ENCODE assay signal across 8 mouse cellular contexts in the genomic region with DNA sequence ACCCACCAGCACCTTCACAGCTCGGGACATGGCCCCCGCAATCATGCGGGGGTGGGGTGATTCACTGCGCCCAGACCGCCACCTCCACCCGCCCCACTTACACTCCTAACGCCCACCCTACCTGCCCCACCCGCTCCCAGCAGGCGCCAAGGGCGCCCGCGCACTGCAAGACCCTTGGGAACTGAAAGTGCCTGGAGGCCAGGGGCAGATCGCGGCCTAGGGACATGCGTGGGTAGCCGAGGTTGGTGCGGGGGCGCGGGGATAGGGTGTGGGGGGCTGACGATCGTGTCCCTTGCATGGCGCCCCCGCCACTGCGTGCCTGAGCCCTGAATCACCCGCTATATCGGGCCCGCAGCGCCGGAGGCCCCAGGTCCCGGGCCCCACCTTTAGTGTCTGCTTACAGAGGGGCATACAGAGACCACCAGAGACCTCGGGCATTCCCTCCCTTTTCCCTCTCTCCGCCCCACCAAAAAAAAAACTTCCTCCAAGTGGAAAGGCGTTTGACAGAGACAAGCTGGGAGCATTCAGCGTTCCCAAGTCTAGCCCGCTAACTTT. TPM values are rescaled to one million over a fixed set of nuclear protein-coding genes. Genes with fewer than 3 reads are reported as not detected.
DNase-seq lines count a peak whose midpoint lies in the region; ATAC-seq and TF ChIP-seq lines count a peak whose summit lies in the region.

No protein-coding gene starts in this region.

- H3K4me2 ChIP-seq in embryonic facial prominence, embryonic 13.5 days, result peak overlapping the region; percentile 88
- peak overlapping the region; percentile 43 for H3K4me2 ChIP-seq in hindbrain, embryonic 11.5 days (replicated peaks; ENCODE audit: low read depth, low read length)
- peak overlapping the region; percentile 87 for H3K4me2 ChIP-seq in lung, embryonic 15.5 days
- peak overlapping the region; percentile 72 for H3K4me2 ChIP-seq in stomach, postnatal 0 days (replicated peaks; ENCODE audit: low read depth)

- peaks cover 80% of the 10 kb centered on the region for H3K4me1 ChIP-seq in megakaryocyte, embryonic 14.5 days
- peaks cover 54% of the 10 kb centered on the region for H3K4me1 ChIP-seq in embryonic facial prominence, embryonic 13.5 days
- peaks cover 4% of the 10 kb centered on the region; the same call in 1 of the 2 replicates for H3K4me1 ChIP-seq in hindbrain, embryonic 11.5 days (replicated peaks; ENCODE audit: control insufficient read depth, insufficient read depth, low read length)
- peaks cover 50% of the 10 kb centered on the region for H3K4me1 ChIP-seq in lung, embryonic 15.5 days
- peaks cover 7% of the 10 kb centered on the region for H3K4me1 ChIP-seq in stomach, postnatal 0 days (replicated peaks; ENCODE audit: control insufficient read depth, insufficient read depth)

- ATAC-seq in megakaryocyte, adult 5-6 weeks (ENCODE audit: poor library complexity, severe bottlenecking), result no peak; the same call in 1 of the 2 replicates
- no peak for ATAC-seq in embryonic facial prominence, embryonic 13.5 days (ENCODE audit: insufficient number of reproducible peaks, insufficient read depth, low FRiP score, low TSS enrichment, low read depth)
- ATAC-seq in hindbrain, embryonic 11.5 days (ENCODE audit: low FRiP score), result no peak
- no peak for ATAC-seq in lung, embryonic 15.5 days (ENCODE audit: borderline replicate concordance, extremely low read depth, low FRiP score, low TSS enrichment)
- 0 out of 2 replicates have a peak, but pooled peaks have one; percentile 12 for ATAC-seq in stomach, postnatal 0 days (ENCODE audit: low FRiP score, low TSS enrichment)

- peak overlapping the region; percentile 87 for H3K9ac ChIP-seq in embryonic facial prominence, embryonic 13.5 days
- H3K9ac ChIP-seq in hindbrain, embryonic 11.5 days (ENCODE audit: low read depth, low read length), result 0 out of 2 replicates have a peak overlapping the region, but pooled peaks have one; percentile 15
- H3K9ac ChIP-seq in lung, embryonic 15.5 days, result peak overlapping the region; percentile 84
- H3K9ac ChIP-seq in stomach, postnatal 0 days (ENCODE audit: low read length), result peak overlapping the region; percentile 94

- TF ChIP-seq CTCF in stomach, postnatal 0 days (IDR thresholded peaks at IDR 0.05; ENCODE audit: low read depth), result no peak

- peak overlapping the region; percentile 99 for H3K4me3 ChIP-seq in megakaryocyte, embryonic 14.5 days (replicated peaks)
- peak overlapping the region; percentile 76 for H3K4me3 ChIP-seq in embryonic facial prominence, embryonic 13.5 days
- peak overlapping the region; percentile 33 for H3K4me3 ChIP-seq in hindbrain, embryonic 11.5 days (ENCODE audit: low read depth, low read length)
- H3K4me3 ChIP-seq in lung, embryonic 15.5 days, result peak overlapping the region; percentile 65
- H3K4me3 ChIP-seq in stomach, postnatal 0 days (ENCODE audit: low read depth, low read length), result peak overlapping the region; percentile 83

- 7% methylated on average over 35 of the region's 35 CpGs for WGBS in embryonic facial prominence, embryonic 13.5 days
- 9% methylated on average over 32 of the region's 35 CpGs for WGBS in hindbrain, embryonic 11.5 days
- WGBS in lung, embryonic 15.5 days, result 5% methylated on average over 35 of the region's 35 CpGs
- WGBS in stomach, postnatal 0 days, result 3% methylated on average over 33 of the region's 35 CpGs

- peak; percentile 67 for TF ChIP-seq EP300 in stomach, postnatal 0 days (optimal IDR thresholded peaks at IDR 0.05)

- H3K27ac ChIP-seq in embryonic facial prominence, embryonic 13.5 days, result peak overlapping the region; percentile 89; the same call in 1 of the 2 replicates
- no peak overlapping the region for H3K27ac ChIP-seq in hindbrain, embryonic 11.5 days (ENCODE audit: low read depth, low read length)
- peak overlapping the region; percentile 95 for H3K27ac ChIP-seq in lung, embryonic 15.5 days
- peak overlapping the region; percentile 95 for H3K27ac ChIP-seq in stomach, postnatal 0 days (replicated peaks)

- H3K36me3 ChIP-seq in megakaryocyte, embryonic 14.5 days (replicated peaks; ENCODE audit: low read length), result peaks cover 12% of the 10 kb centered on the region
- H3K36me3 ChIP-seq in embryonic facial prominence, embryonic 13.5 days, result no peaks in the 10 kb centered on the region
- H3K36me3 ChIP-seq in hindbrain, embryonic 11.5 days (ENCODE audit: control insufficient read depth, insufficient read depth, low read length), result no peaks in the 10 kb centered on the region
- H3K36me3 ChIP-seq in lung, embryonic 15.5 days, result peaks cover 9% of the 10 kb centered on the region; the same call in 1 of the 2 replicates
- H3K36me3 ChIP-seq in stomach, postnatal 0 days (ENCODE audit: control insufficient read depth, insufficient read depth, low read length), result 0 out of 2 replicates have a peak, but pooled peaks cover 3% of the 10 kb centered on the region

- H3K27me3 ChIP-seq in megakaryocyte, embryonic 14.5 days (replicated peaks), result peaks cover 45% of the 10 kb centered on the region
- peaks cover 75% of the 10 kb centered on the region for H3K27me3 ChIP-seq in embryonic facial prominence, embryonic 13.5 days
- H3K27me3 ChIP-seq in hindbrain, embryonic 11.5 days (ENCODE audit: control insufficient read depth, insufficient read depth, low read length), result peaks cover 43% of the 10 kb centered on the region
- H3K27me3 ChIP-seq in lung, embryonic 15.5 days, result 0 out of 2 replicates have a peak, but pooled peaks cover 5% of the 10 kb centered on the region
- no peaks in the 10 kb centered on the region for H3K27me3 ChIP-seq in stomach, postnatal 0 days (ENCODE audit: control insufficient read depth, insufficient read depth, low read length)

- no peaks in the 10 kb centered on the region for H3K9me3 ChIP-seq in megakaryocyte, embryonic 14.5 days
- no peaks in the 10 kb centered on the region for H3K9me3 ChIP-seq in embryonic facial prominence, embryonic 13.5 days
- no peaks in the 10 kb centered on the region for H3K9me3 ChIP-seq in hindbrain, embryonic 11.5 days (ENCODE audit: control insufficient read depth, low read length)
- H3K9me3 ChIP-seq in lung, embryonic 15.5 days, result no peaks in the 10 kb centered on the region
- H3K9me3 ChIP-seq in stomach, postnatal 0 days (ENCODE audit: control insufficient read depth, low read length), result no peaks in the 10 kb centered on the region

- peak; percentile 13 for DNase-seq in hindbrain, embryonic 11.5 days (ENCODE audit: low spot score)
- peak; percentile 47 for DNase-seq in stomach, postnatal 0 days (ENCODE audit: low spot score)
- DNase-seq in layer of hippocampus, postnatal 36 days, result no peak
- DNase-seq in right cerebral cortex, postnatal 10 days (ENCODE audit: low spot score in 2 of 2), result no peak

RNA-seq across cellular contexts. Expression of a gene that starts 1.4 kb away (rescaled TPM):
- polyA plus RNA-seq in megakaryocyte, embryonic 14.5 days (2012; ENCODE audit: insufficient read depth, low replicate concordance), result 24.1 and 43.9 TPM in 2 replicates
- not detected in 2 replicates for total RNA-seq in megakaryocyte, adult 5-6 weeks (2015)
- 0.15 TPM in 1 of 2 replicates, not detected in the other for total RNA-seq in megakaryocyte, adult 5-6 weeks (2017)
- polyA plus RNA-seq in embryonic facial prominence, embryonic 13.5 days (2015; fragmentation: Nextera tagmentation; extraction: Ambion mirVana), result 152 and 169 TPM in 2 replicates
- 11.9 and 13.2 TPM in 2 replicates for polyA plus RNA-seq in hindbrain, embryonic 11.5 days (2014; fragmentation: Nextera tagmentation; extraction: Ambion mirVana)
- 392 and 425 TPM in 2 replicates for polyA plus RNA-seq in lung, embryonic 15.5 days (2015; fragmentation: Nextera tagmentation; extraction: Ambion mirVana)
- polyA plus RNA-seq in stomach, postnatal 0 days (2015; fragmentation: Nextera tagmentation; extraction: Ambion mirVana), result 313 and 331 TPM in 2 replicates
- total RNA-seq in layer of hippocampus, postnatal 36 days (2021), result 10 to 100 TPM; 12.4 to 14.5 TPM

RNA-seq across cellular contexts. Expression of a gene that starts 29.9 kb away (rescaled TPM):
- polyA plus RNA-seq in megakaryocyte, embryonic 14.5 days (2012; ENCODE audit: insufficient read depth, low replicate concordance), result 63.3 and 82.6 TPM in 2 replicates
- 61.5 and 79.5 TPM in 2 replicates for total RNA-seq in megakaryocyte, adult 5-6 weeks (2015)
- 103 and 184 TPM in 2 replicates for total RNA-seq in megakaryocyte, adult 5-6 weeks (2017)
- 40.7 and 48.3 TPM in 2 replicates for polyA plus RNA-seq in embryonic facial prominence, embryonic 13.5 days (2015; fragmentation: Nextera tagmentation; extraction: Ambion mirVana)
- 25.6 and 33.3 TPM in 2 replicates for polyA plus RNA-seq in hindbrain, embryonic 11.5 days (2014; fragmentation: Nextera tagmentation; extraction: Ambion mirVana)
- polyA plus RNA-seq in lung, embryonic 15.5 days (2015; fragmentation: Nextera tagmentation; extraction: Ambion mirVana), result 41.2 and 53.4 TPM in 2 replicates
- polyA plus RNA-seq in stomach, postnatal 0 days (2015; fragmentation: Nextera tagmentation; extraction: Ambion mirVana), result 47.7 and 55.1 TPM in 2 replicates
- 10 to 100 TPM; 34.2 to 44.7 TPM for total RNA-seq in layer of hippocampus, postnatal 36 days (2021)

RNA-seq across cellular contexts. Expression of a gene that starts 40.0 kb away (rescaled TPM):
- 90.5 and 153 TPM in 2 replicates for polyA plus RNA-seq in megakaryocyte, embryonic 14.5 days (2012; ENCODE audit: insufficient read depth, low replicate concordance)
- total RNA-seq in megakaryocyte, adult 5-6 weeks (2015), result 40.2 and 42.9 TPM in 2 replicates
- total RNA-seq in megakaryocyte, adult 5-6 weeks (2017), result 35.2 and 46.1 TPM in 2 replicates
- 33.2 and 38.8 TPM in 2 replicates for polyA plus RNA-seq in embryonic facial prominence, embryonic 13.5 days (2015; fragmentation: Nextera tagmentation; extraction: Ambion mirVana)
- 48.5 and 49.3 TPM in 2 replicates for polyA plus RNA-seq in hindbrain, embryonic 11.5 days (2014; fragmentation: Nextera tagmentation; extraction: Ambion mirVana)
- 36.7 and 37.8 TPM in 2 replicates for polyA plus RNA-seq in lung, embryonic 15.5 days (2015; fragmentation: Nextera tagmentation; extraction: Ambion mirVana)
- polyA plus RNA-seq in stomach, postnatal 0 days (2015; fragmentation: Nextera tagmentation; extraction: Ambion mirVana), result 44.8 and 45.5 TPM in 2 replicates
- total RNA-seq in layer of hippocampus, postnatal 36 days (2021), result 100 to 1,000 TPM; 464 to 482 TPM

Comparison
In these comparisons a context has a peak if more than half of its experiments do, and no peak if none do; other contexts are left out.
1. H3K4me3 ChIP-seq: peak in every context shown above with its lines; median percentile 99 in megakaryocyte, embryonic 14.5 days; 83 in stomach, postnatal 0 days; 76 in embryonic facial prominence, embryonic 13.5 days; 65 in lung, embryonic 15.5 days; 33 in hindbrain, embryonic 11.5 days.
2. H3K9ac ChIP-seq: peak in every context shown above with its lines; median percentile 94 in stomach, postnatal 0 days; 87 in embryonic facial prominence, embryonic 13.5 days; 84 in lung, embryonic 15.5 days; 15 in hindbrain, embryonic 11.5 days.
3. DNase-seq: peak in hindbrain, embryonic 11.5 days (single experiment) and stomach, postnatal 0 days (single experiment); none in layer of hippocampus, postnatal 36 days (0 of 2) and right cerebral cortex, postnatal 10 days (0 of 2).
4. Peak in every context shown above with its lines, with median percentiles within 50 percentile points of each other: H3K4me2 ChIP-seq.